Mouse (Mus musculus) liver, embryonic 15.5 days (tissue): Measurements from ENCODE around the gene Fbxw8. TPM values are rescaled to one million over a fixed set of nuclear protein-coding genes. Genes with fewer than 3 reads are reported as not detected.

ENCODE experiments used
- ATAC-seq: fragments of 200-750 bp; cut with Nextera tagmentation; 2 replicates; pipeline ENCODE4 v1.8.0; 2017; ENCODE audit warnings: moderate number of reproducible peaks, mild to moderate bottlenecking, moderate library complexity; ENCODE audit not compliant: insufficient read depth
- H3K27ac ChIP-seq: fragments of 300-500 bp; sonication (generic); replicated peaks from 2 replicates; pipeline ENCODE4 v1.5.1; 2015; ENCODE audit warnings: mild to moderate bottlenecking, inconsistent platforms
- H3K27me3 ChIP-seq: fragments of 300-500 bp; sonication (generic); 2 replicates; pipeline ENCODE4 v1.6.1; 2015; ENCODE audit warnings: mild to moderate bottlenecking, inconsistent platforms
- H3K36me3 ChIP-seq: fragments of 300-500 bp; sonication (generic); replicated peaks from 2 replicates; pipeline ENCODE4 v1.6.1; 2015; ENCODE audit warnings: moderate library complexity, mild to moderate bottlenecking, inconsistent platforms
- H3K4me1 ChIP-seq: fragments of 300-500 bp; sonication (generic); replicated peaks from 2 replicates; pipeline ENCODE4 v1.6.1; 2015; ENCODE audit warnings: inconsistent platforms
- H3K4me2 ChIP-seq: fragments of 300-500 bp; sonication (generic); 2 replicates; pipeline ENCODE4 v1.6.1; 2015; ENCODE audit warnings: moderate library complexity, mild to moderate bottlenecking, inconsistent platforms
- H3K4me3 ChIP-seq: fragments of 300-500 bp; sonication (generic); replicated peaks from 2 replicates; pipeline ENCODE4 v1.5.1; 2015; ENCODE audit warnings: mild to moderate bottlenecking, inconsistent platforms
- H3K9ac ChIP-seq: fragments of 300-500 bp; sonication (generic); 2 replicates; pipeline ENCODE4 v1.6.1; 2015; ENCODE audit warnings: moderate library complexity, mild to moderate bottlenecking, inconsistent platforms
- H3K9me3 ChIP-seq: fragments of 300-500 bp; sonication (generic); replicated peaks from 2 replicates; pipeline ENCODE4 v1.6.1; 2016; ENCODE audit warnings: inconsistent platforms
- WGBS: fragments of 180-500 bp; shearing (Covaris S2); methylation state at CpG from one replicate; pipeline ENCODE4 v1.1.7; 2015; ENCODE audit warnings: mixed read lengths; ENCODE audit not compliant: insufficient replicate concordance; 5-methylcytosine and 5-hydroxymethylcytosine counted together
- polyA plus RNA-seq: library from polyadenylated mRNA; unstranded; fragments of >200 nt; fragmentation: Nextera tagmentation; extraction: Ambion mirVana; gene quantifications from 2 replicates; pipeline ENCODE4 v1.2.1, GENCODE M21; 2015

The Fbxw8 gene
- polyA plus RNA-seq, 1 experiment from 2014 or later: 7.7 TPM

DNA sequence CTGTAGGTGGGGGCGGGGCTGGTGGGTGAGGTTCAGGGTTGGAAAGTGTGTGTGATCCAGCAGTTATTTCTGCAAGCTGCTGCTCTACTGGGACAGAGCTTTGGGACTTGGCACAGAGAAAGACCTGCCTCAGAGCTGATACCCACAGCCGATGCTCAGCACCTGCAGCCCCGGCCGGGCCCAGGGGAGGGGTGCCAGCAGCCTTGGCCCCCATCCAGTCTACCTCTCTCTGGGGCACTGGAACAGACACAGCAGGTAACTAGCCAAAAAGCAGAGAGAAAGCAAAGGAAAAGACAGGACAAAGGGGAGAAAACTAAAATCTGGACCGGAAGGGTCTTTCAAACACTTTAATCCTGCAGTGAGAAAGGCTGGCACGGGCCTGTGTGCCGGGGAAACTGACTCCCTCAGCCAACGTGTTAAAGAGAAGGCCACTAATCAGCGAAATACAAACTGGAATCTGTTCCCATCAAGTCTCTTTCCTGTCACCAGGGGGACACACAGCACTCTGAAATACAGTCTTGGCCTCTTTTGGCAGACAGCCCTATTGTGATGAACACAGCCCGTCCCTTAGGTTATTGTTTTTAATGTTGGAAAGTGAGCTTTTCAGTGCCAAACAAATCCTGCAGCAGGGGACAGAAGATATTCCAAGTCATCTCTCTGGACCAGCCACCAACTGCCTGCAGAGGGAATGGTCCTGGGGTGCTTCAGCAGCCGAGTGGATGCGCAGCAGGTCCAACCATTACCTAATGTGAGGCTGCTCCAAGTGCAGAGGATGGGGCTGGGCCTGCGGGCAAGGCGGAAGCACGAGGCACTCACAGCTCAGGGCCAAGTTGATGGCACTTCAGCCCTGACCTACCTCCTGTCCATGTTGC is 78.3 kb downstream of the Fbxw8 start:
- Histone ChIP-seq H3K4me2 (no peak overlapping the region), H3K9ac (no peak overlapping the region), H3K36me3 (peaks cover 36% of the 10 kb centered on the region), H3K9me3 (no peaks in the 10 kb centered on the region), H3K27ac (no peak overlapping the region), H3K4me1 (no peaks in the 10 kb centered on the region), H3K4me3 (no peak overlapping the region), H3K27me3 (no peaks in the 10 kb centered on the region)
- no peak for ATAC-seq
- 82% methylated on average over 15 of the region's 15 CpGs for WGBS

- 84% methylated on average over 15 of the region's 15 CpGs for WGBS
- H3K9ac ChIP-seq: no peak overlapping the region
- no peak overlapping the region for H3K4me3 ChIP-seq
- no peak overlapping the region for H3K27ac ChIP-seq
- no peak overlapping the region for H3K4me2 ChIP-seq
- ATAC-seq: no peak
- peaks cover 43% of the 10 kb centered on the region for H3K36me3 ChIP-seq
- no peaks in the 10 kb centered on the region; the same call in 1 of the 2 replicates for H3K4me1 ChIP-seq
- H3K27me3 ChIP-seq: no peaks in the 10 kb centered on the region
- no peaks in the 10 kb centered on the region for H3K9me3 ChIP-seq
These were observed 82.0 kb downstream of the Fbxw8 start for GRCm38 (mm10) chr5:118073213-118073773.

DNA sequence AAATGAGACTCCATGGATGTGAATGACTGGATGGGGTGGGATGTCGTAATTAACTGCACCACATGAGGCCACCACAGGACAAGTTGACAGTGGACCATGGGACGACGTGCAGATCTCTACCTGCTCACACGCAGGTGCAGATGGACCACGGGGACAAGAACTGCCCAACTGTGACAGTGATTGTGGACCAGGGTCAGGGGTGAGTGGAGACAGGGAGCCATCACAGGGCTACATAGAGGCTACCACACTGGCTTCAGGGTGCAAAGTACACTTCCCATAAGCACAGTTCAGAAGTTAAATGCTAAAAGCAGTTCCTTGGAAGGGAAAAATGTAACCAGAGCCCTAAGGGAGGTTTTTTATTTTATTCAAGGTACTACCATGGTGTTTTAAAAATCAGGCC is 83.5 kb downstream of the Fbxw8 start:
- Histone ChIP-seq H3K27me3 (no peaks in the 10 kb centered on the region), H3K4me3 (no peak overlapping the region), H3K27ac (no peak overlapping the region), H3K36me3 (peaks cover 33% of the 10 kb centered on the region), H3K4me2 (no peak overlapping the region), H3K9ac (no peak overlapping the region), H3K9me3 (no peaks in the 10 kb centered on the region), H3K4me1 (no peaks in the 10 kb centered on the region; the same call in 1 of the 2 replicates)
- 79% methylated on average over 5 of the region's 5 CpGs for WGBS
- ATAC-seq: no peak

DNA sequence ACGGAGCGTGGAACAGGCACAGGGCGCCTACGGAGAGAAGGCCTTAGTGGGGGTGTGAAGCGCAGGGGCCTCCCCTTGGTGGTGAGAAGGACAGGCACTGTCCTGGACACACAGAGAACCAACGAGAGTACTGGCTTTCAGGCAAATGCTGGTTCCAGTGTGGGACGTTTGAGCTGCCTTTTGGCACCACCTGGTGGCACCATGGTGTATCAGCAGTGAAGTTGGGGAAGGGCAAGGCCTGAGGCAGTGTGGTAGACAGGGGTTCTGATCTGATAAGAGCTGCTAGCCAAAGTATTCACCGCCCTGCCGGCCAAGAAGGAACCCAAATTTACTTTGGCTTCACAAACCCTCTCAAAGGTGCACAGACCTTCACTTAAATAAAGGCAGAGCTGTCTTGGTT is 85.9 kb downstream of the Fbxw8 start:
- no peak for ATAC-seq
- 37% methylated on average over 9 of the region's 9 CpGs for WGBS
- Histone ChIP-seq H3K36me3 (peaks cover 32% of the 10 kb centered on the region), H3K27me3 (no peaks in the 10 kb centered on the region), H3K4me2 (no peak overlapping the region), H3K9me3 (no peaks in the 10 kb centered on the region), H3K9ac (no peak overlapping the region), H3K27ac (no peak overlapping the region), H3K4me1 (no peaks in the 10 kb centered on the region; the same call in 1 of the 2 replicates), H3K4me3 (no peak overlapping the region)

DNA sequence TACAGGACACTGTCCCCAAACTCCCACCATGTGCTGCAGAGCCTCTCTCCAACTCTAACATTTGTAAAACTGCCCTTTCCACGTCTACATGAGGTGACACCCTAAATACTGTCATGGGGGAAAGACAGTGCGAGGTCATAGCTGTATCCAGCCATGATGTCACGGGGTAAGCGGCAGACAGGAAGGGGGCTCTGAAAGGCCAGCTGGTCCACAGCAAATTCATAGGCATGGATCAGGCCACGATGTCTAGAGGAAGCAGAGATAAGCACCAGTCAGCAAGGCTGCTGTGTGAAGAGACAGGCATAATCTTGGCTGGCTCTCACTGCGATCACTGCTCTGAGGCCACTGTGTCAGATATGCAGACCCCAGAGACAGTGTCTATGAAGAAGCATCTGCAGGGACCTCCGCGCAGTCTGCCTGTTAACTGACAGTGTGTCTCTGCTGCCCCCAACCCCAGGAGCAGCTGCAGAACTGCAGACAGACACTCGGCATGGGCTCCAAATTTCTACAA is 87.2 kb downstream of the Fbxw8 start:
- H3K9ac ChIP-seq: no peak overlapping the region
- no peak overlapping the region for H3K27ac ChIP-seq
- 71% methylated on average over 9 of the region's 9 CpGs for WGBS
- no peak overlapping the region for H3K4me3 ChIP-seq
- ATAC-seq: no peak
- no peaks in the 10 kb centered on the region for H3K9me3 ChIP-seq
- H3K4me1 ChIP-seq: no peaks in the 10 kb centered on the region; the same call in 1 of the 2 replicates
- H3K27me3 ChIP-seq: no peaks in the 10 kb centered on the region
- peaks cover 26% of the 10 kb centered on the region for H3K36me3 ChIP-seq
- H3K4me2 ChIP-seq: no peak overlapping the region

DNA sequence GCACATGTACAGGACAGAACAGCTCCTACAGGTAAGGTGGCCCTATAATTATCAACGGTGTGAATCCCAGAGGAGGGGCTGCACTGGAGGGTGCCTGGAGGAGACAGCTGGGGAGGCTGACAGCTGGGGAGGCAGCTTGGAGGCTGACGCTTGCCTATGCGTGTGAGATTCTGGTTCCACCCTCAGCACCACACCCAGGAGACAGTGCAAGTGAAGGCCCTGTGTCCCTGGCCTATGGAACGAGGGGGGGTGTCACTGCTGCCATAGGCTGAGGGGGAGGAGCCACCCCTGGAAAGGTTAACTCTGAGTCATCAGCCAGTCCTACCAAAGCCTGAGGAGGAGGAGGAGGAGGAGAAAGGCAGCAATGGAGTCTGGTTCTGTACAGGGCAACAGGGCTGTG is 87.7 kb downstream of the Fbxw8 start:
- 57% methylated on average over 4 of the region's 4 CpGs for WGBS
- H3K9me3 ChIP-seq: no peaks in the 10 kb centered on the region
- no peak overlapping the region for H3K9ac ChIP-seq
- H3K4me1 ChIP-seq: no peaks in the 10 kb centered on the region; the same call in 1 of the 2 replicates
- ATAC-seq: no peak
- H3K4me3 ChIP-seq: no peak overlapping the region
- H3K36me3 ChIP-seq: peaks cover 26% of the 10 kb centered on the region
- H3K27me3 ChIP-seq: no peaks in the 10 kb centered on the region
- H3K27ac ChIP-seq: no peak overlapping the region
- no peak overlapping the region for H3K4me2 ChIP-seq

GRCm38 (mm10) chr5:118066828-118067227 is 88.4 kb downstream of the Fbxw8 start:
- Histone ChIP-seq H3K9ac (no peak overlapping the region), H3K4me2 (no peak overlapping the region), H3K9me3 (no peaks in the 10 kb centered on the region), H3K27me3 (no peaks in the 10 kb centered on the region), H3K36me3 (peaks cover 26% of the 10 kb centered on the region), H3K4me1 (no peaks in the 10 kb centered on the region; the same call in 1 of the 2 replicates), H3K27ac (no peak overlapping the region), H3K4me3 (no peak overlapping the region)
- 52% methylated on average over 5 of the region's 5 CpGs for WGBS
- no peak for ATAC-seq

DNA sequence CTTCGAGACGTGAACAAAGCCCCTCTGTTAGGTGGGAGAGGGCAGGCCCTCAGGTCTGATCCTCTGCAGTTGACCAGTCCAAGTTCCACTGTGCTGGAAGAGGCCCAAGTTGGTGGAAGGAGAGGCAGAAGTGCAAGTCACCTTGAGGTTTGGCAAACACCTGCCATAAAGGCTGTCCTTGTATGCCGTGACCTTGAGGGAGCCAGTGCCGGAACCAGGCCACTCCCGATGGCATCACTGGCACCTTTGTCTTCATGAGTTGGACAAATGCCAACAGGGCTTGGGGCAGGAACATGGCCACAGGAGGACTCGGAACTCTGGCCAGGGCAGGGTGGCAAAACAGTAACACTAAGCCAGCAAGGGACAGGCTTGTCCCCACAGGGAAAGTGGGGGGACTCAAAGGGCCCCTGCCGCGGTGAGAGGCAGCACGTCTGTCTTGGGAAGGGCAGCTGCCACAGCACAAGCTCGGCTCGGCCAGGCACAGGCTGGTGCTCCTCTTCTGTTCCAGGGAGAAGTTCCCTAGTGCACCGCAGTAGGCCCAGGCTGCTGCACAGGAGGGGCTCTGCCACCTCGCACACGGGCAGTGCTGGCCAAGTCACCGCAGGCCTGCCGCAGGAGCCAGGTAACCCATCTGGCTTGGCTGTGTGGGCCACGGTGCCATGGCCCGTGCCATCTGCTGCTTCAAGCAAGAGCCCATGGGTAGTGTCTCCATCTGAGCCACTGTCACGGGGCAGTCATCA is 89.6 kb downstream of the Fbxw8 start:
- Histone ChIP-seq H3K4me2 (no peak overlapping the region), H3K36me3 (peaks cover 21% of the 10 kb centered on the region), H3K27ac (no peak overlapping the region), H3K9me3 (no peaks in the 10 kb centered on the region), H3K4me1 (no peaks in the 10 kb centered on the region; the same call in 1 of the 2 replicates), H3K27me3 (no peaks in the 10 kb centered on the region), H3K9ac (no peak overlapping the region), H3K4me3 (no peak overlapping the region)
- no peak for ATAC-seq
- WGBS: 83% methylated on average over 19 of the region's 19 CpGs

- no peaks in the 10 kb centered on the region for H3K9me3 ChIP-seq
- H3K4me3 ChIP-seq: no peak overlapping the region
- no peak overlapping the region for H3K27ac ChIP-seq
- no peak for ATAC-seq
- peaks cover 2% of the 10 kb centered on the region; the same call in 1 of the 2 replicates for H3K4me1 ChIP-seq
- no peaks in the 10 kb centered on the region for H3K27me3 ChIP-seq
- no peak overlapping the region for H3K4me2 ChIP-seq
- peaks cover 13% of the 10 kb centered on the region; the same call in 1 of the 2 replicates for H3K36me3 ChIP-seq
- H3K9ac ChIP-seq: no peak overlapping the region
- WGBS: 73% methylated on average over 10 of the region's 10 CpGs
These were observed 90.9 kb downstream of the Fbxw8 start for GRCm38 (mm10) chr5:118064284-118064901.

- no peak overlapping the region for H3K4me2 ChIP-seq
- H3K27ac ChIP-seq: no peak overlapping the region
- H3K9me3 ChIP-seq: no peaks in the 10 kb centered on the region
- no peak overlapping the region for H3K9ac ChIP-seq
- WGBS: 74% methylated on average over 8 of the region's 8 CpGs
- no peak for ATAC-seq
- 0 out of 2 replicates have a peak, but pooled peaks cover 6% of the 10 kb centered on the region for H3K4me1 ChIP-seq
- no peak overlapping the region for H3K4me3 ChIP-seq
- H3K27me3 ChIP-seq: no peaks in the 10 kb centered on the region
- H3K36me3 ChIP-seq: peaks cover 13% of the 10 kb centered on the region; the same call in 1 of the 2 replicates
These were observed 92.1 kb downstream of the Fbxw8 start for GRCm38 (mm10) chr5:118063181-118063621.
